Mouse (Mus musculus) lung, postnatal 36 days (tissue): Measurements from ENCODE around the gene Slc16a6.

Experiments
- DNase-seq: peaks from one replicate; pipeline ENCODE4 v3.0.0; 2022; ENCODE audit warnings: mixed read lengths

The Slc16a6 gene

GRCm38 (mm10) chr11:109410197-109410980, 63.0 kb downstream of the Slc16a6 start:
- DNase-seq = no peak

DNA sequence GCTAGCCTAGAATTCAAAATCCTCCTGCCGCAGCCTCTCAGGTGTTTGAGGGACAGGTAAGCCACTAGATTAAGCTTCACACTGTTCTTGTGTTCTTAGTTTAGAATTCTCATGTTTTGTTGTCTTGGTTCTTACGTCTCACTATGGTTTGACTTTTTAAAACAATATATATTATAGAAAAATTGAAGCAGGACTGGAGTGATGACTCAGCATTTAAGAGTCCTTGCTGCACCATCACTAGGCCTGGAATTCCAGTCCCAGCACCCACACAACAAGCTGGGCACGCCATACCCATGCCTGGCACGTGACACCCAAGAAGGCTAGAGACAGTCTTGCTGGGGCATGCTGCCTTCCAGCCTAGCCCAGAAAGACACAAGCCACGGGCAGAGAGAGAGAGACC, 67.0 kb downstream of the Slc16a6 start:
- DNase-seq = no peak
